Mouse (Mus musculus) heart, embryonic 10.5 days (tissue): ENCODE measurements around the gene Htr5a. TPM values are rescaled to one million over a fixed set of nuclear protein-coding genes. Genes with fewer than 3 reads are reported as not detected.
A peak's percentile ranks its signal among the peaks of the same experiment; 100 is the strongest.

ENCODE experiments used
- DNase-seq: peaks from one replicate; pipeline ENCODE4 v3.0.0-alpha.2; 2017; ENCODE audit warnings: low spot score
- H3K27ac ChIP-seq: fragments of 300-500 bp; sonication (generic); 2 replicates; pipeline ENCODE4 v1.5.1; 2016; ENCODE audit warnings: mild to moderate bottlenecking
- H3K27me3 ChIP-seq: fragments of 300-500 bp; sonication (generic); 2 replicates; pipeline ENCODE4 v1.6.1; 2016; ENCODE audit warnings: mild to moderate bottlenecking; ENCODE audit not compliant: poor library complexity, insufficient read depth, severe bottlenecking
- H3K36me3 ChIP-seq: fragments of 300-500 bp; sonication (generic); 2 replicates; pipeline ENCODE4 v1.6.1; 2016; ENCODE audit warnings: mild to moderate bottlenecking, moderate library complexity
- H3K4me1 ChIP-seq: fragments of 300-500 bp; sonication (generic); 2 replicates; pipeline ENCODE4 v1.6.1; 2016; ENCODE audit warnings: mild to moderate bottlenecking
- H3K4me3 ChIP-seq: fragments of 300-500 bp; sonication (generic); 2 replicates; pipeline ENCODE4 v1.5.1; 2016; ENCODE audit warnings: mild to moderate bottlenecking, moderate library complexity
- H3K9me3 ChIP-seq: fragments of 300-500 bp; sonication (generic); 2 replicates; pipeline ENCODE4 v1.6.1; 2016; ENCODE audit warnings: mild to moderate bottlenecking, moderate library complexity
- WGBS: fragments of 180-500 bp; shearing (Covaris S2); methylation state at CpG from one replicate; pipeline ENCODE4 v1.1.7; 2016; 5-methylcytosine and 5-hydroxymethylcytosine counted together
- polyA plus RNA-seq: library from polyadenylated mRNA; unstranded; fragments of >200 nt; fragmentation: Nextera tagmentation; extraction: Ambion mirVana; gene quantifications from 2 replicates; pipeline ENCODE4 v1.2.1, GENCODE M21; 2016

Htr5a gene
- polyA plus RNA-seq, 1 experiment from 2014 or later = not detected

DNA sequence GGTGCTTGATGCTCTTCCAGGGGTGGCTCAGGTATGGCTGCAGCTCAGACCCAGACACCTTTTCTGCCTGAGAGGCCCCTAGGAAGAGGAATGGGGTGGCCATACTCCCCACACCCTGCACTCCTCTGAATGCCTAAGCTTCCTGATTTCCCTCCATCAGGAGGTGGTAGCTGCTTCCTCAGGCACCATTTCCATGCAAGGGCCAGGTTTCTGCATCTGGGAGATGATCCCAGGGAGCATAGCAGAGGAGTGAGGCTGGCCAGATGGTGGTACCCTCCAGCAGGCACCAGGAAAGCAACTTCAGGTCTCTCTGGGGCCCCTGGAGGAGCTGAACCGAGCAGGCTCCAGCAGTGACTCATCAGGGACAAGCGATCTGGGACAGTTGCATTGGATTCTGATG lies 13.8 kb downstream of the Htr5a start:
- Histone ChIP-seq H3K9me3 (no peaks in the 10 kb centered on the region), H3K36me3 (no peaks in the 10 kb centered on the region), H3K27ac (no peak overlapping the region), H3K4me3 (no peak overlapping the region), H3K27me3 (no peaks in the 10 kb centered on the region), H3K4me1 (no peaks in the 10 kb centered on the region)
- WGBS = 70% methylated on average over 2 of the region's 2 CpGs
- DNase-seq = peak; percentile 56

DNA sequence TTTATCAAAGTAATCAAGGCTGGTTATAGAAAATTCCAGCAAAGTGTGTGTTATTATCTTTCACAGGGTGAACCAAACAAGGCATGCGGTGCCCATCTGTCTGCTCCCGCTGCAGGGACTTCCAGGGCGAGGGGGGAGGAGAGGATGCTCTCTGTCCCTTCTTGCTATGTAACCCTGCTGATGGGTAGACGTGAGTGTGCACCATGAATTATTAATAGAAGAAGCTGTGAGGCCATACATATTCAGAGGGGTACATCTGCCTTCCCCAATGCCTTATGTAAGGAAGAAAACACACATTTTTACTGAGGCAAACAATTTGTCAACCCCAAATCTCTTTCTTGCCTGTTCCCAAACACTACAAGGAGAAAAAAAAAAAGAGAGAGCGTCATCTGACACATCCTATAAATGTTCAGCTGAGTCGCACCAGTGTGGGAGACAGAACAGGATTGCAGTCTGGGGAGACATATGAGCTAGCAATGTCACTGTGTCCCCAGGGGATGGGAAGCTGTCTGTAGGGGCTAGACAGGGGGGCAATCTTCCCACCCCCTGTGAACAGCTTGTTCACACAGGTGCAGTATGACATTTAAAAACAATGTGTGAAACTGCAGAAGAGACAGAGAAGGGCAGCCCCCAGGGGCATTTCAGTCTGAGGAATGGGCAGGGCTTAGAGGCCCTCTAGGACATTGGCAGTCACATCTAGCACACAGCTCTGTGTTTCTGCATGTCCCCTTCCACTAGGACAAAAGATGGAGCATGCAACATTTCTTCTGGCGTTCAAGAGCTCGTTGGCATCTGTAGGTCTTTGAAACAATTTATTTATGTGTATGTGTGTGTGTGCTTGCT lies 31.5 kb downstream of the Htr5a start:
- no peaks in the 10 kb centered on the region for H3K36me3 ChIP-seq
- WGBS = 70% methylated on average over 8 of the region's 8 CpGs
- no peaks in the 10 kb centered on the region for H3K9me3 ChIP-seq
- peak; percentile 19 for DNase-seq
- H3K4me3 ChIP-seq = no peak overlapping the region
- H3K27ac ChIP-seq = no peak overlapping the region
- H3K27me3 ChIP-seq = no peaks in the 10 kb centered on the region
- H3K4me1 ChIP-seq = no peaks in the 10 kb centered on the region

DNA sequence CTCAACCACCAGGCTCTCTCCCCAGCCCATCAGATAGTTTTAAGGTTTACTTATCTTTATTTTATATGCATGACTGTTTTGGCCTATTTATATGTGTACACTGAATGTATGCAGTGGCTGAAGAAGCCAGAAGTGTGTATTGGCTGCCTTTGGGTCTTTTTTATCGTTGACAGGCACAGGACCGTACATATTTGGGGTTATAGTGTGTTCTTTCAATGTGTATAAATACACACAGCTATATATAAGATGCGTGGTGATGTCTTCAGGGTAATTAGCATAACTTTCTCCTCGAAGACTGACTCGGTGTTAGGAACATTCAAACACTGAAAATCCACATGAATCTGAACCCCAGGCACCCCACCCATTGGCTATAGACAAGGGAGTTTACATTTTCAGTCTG lies 32.3 kb downstream of the Htr5a start:
- H3K36me3 ChIP-seq = no peaks in the 10 kb centered on the region
- no peaks in the 10 kb centered on the region for H3K27me3 ChIP-seq
- 82% methylated on average over 5 of the region's 5 CpGs for WGBS
- H3K27ac ChIP-seq = no peak overlapping the region
- no peak overlapping the region for H3K4me3 ChIP-seq
- H3K4me1 ChIP-seq = no peaks in the 10 kb centered on the region
- no peak for DNase-seq
- H3K9me3 ChIP-seq = no peaks in the 10 kb centered on the region

- no peaks in the 10 kb centered on the region for H3K36me3 ChIP-seq
- H3K4me3 ChIP-seq = no peak overlapping the region
- no peaks in the 10 kb centered on the region for H3K9me3 ChIP-seq
- WGBS = 53% methylated on average over 4 of the region's 4 CpGs
- DNase-seq = peak; percentile 62
- no peaks in the 10 kb centered on the region for H3K27me3 ChIP-seq
- H3K4me1 ChIP-seq = no peaks in the 10 kb centered on the region
- no peak overlapping the region for H3K27ac ChIP-seq
Observed at GRCm38 (mm10) chr5:27875341-27876105, 33.6 kb downstream of the Htr5a start.

DNA sequence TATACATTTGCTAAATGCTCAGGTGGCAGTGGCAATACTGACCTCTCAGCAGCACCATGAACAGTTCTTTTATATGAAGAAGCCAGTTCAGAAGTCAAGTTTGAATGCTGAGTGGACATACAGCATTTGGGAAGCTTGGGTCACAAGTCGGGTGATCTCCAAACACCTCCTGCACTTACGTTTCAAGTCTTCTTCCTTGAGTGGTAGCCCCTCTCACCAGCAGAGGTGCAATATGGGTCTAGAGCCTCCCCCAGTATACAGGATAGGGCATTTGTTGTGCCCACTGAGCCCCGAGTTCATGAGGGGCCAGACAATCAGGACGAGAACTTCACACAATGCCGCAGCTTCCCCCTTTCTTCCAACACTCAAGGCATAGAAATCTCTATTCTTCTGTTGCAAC lies 36.4 kb downstream of the Htr5a start:
- DNase-seq = peak; percentile 61
- no peaks in the 10 kb centered on the region for H3K36me3 ChIP-seq
- H3K27ac ChIP-seq = no peak overlapping the region
- no peaks in the 10 kb centered on the region for H3K4me1 ChIP-seq
- H3K9me3 ChIP-seq = no peaks in the 10 kb centered on the region
- H3K27me3 ChIP-seq = no peaks in the 10 kb centered on the region
- WGBS = 81% methylated on average over 5 of the region's 5 CpGs
- H3K4me3 ChIP-seq = no peak overlapping the region

- WGBS = 83% methylated on average over 3 of the region's 3 CpGs
- H3K27ac ChIP-seq = no peak overlapping the region
- no peaks in the 10 kb centered on the region for H3K9me3 ChIP-seq
Observed at GRCm38 (mm10) chr5:27879726-27880125, 37.8 kb downstream of the Htr5a start.

DNA sequence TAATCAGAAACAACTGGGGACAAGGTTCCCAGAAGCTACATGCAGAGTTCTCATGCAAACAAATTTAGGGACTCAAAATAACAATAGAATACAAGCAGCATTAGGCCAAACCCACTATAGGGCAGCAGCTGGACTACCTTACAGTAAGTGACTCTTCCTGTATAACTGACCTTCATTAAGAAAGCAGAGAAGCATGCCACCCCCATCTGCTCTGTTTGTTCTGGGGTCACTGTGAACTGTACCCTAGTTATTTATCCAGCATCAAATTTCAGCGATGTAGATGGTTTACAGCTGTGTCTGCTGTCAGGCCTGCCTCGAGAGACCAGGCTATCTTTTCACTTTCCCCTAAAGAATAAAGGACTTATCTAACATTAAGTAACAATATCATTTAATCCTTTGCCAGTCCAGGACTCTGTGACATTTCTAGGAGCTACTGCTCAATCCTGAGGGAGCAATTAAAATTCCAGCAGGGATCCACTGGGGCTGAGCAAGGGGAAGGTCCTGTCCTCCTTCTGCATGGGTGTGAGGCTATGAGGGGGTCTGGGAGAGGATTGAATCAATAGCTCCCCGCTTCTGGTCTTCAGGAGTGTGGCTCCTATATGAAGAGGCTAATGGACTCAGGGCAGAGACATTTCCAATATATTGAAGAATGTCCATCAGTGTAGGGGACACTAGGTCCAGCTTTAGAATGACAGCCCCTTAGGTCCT lies 38.5 kb downstream of the Htr5a start:
- 62% methylated on average over 3 of the region's 3 CpGs for WGBS
- no peak overlapping the region for H3K4me3 ChIP-seq
- no peak overlapping the region for H3K27ac ChIP-seq
- DNase-seq = peak; percentile 27
- H3K27me3 ChIP-seq = no peaks in the 10 kb centered on the region
- H3K36me3 ChIP-seq = no peaks in the 10 kb centered on the region
- H3K4me1 ChIP-seq = no peaks in the 10 kb centered on the region
- H3K9me3 ChIP-seq = no peaks in the 10 kb centered on the region

More at GRCm38 (mm10) chr5:27879726-27880125, 37.8 kb downstream of the Htr5a start:
- Histone ChIP-seq H3K4me3 (no peak overlapping the region), H3K4me1 (no peaks in the 10 kb centered on the region), H3K36me3 (no peaks in the 10 kb centered on the region), H3K27me3 (no peaks in the 10 kb centered on the region)
- peak; percentile 55 for DNase-seq

DNA sequence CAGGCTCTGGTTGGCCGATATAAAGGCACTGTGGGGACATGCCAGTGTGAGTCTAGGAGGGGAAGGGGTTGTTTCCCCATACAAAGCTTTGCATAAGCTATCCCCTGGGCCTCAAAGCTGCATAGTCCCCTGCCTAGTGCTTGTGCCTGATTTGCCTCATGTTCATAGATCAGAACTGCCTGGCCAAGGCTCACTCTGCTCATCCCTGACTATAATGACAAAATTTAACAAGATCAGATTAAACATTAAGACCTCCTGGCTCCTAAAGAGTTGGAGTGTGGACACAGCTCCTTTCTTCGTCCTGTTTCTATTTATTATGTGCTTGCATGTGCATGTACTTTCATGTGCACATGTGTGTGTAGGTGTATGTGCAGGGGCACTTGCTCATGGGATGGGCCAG lies 39.3 kb downstream of the Htr5a start:
- DNase-seq = peak; percentile 28
- WGBS = 79% methylated on average over 2 of the region's 2 CpGs
- no peaks in the 10 kb centered on the region for H3K36me3 ChIP-seq
- H3K9me3 ChIP-seq = no peaks in the 10 kb centered on the region
- no peaks in the 10 kb centered on the region for H3K27me3 ChIP-seq
- H3K27ac ChIP-seq = no peak overlapping the region
- no peaks in the 10 kb centered on the region for H3K4me1 ChIP-seq
- no peak overlapping the region for H3K4me3 ChIP-seq

- Histone ChIP-seq H3K27me3 (no peaks in the 10 kb centered on the region), H3K27ac (no peak overlapping the region), H3K9me3 (peaks cover 11% of the 10 kb centered on the region), H3K4me1 (no peaks in the 10 kb centered on the region), H3K4me3 (no peak overlapping the region), H3K36me3 (no peaks in the 10 kb centered on the region)
- no peak for DNase-seq
- 87% methylated on average over 3 of the region's 3 CpGs for WGBS
Observed at GRCm38 (mm10) chr5:27888080-27888479, 46.1 kb downstream of the Htr5a start.

DNA sequence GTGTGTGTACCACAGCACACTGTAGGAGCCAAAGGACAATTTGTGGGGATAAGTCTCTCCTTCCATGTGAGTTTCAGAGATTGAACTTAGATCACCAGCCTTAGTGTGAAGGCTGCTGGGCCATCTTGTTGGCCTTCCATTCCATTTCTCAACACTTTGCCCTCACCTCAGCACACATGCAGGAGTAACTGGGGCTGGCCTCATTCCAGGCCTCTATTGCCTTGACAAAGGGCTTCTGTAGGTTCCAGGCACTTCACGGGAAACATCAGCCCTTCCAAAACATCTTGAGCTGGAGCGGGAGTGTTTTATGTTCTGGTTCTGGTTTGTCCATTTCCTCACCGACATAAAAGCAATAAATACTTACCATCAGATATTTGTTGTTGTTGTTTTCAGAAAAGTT lies 54.0 kb downstream of the Htr5a start:
- DNase-seq = peak; percentile 20
- Histone ChIP-seq H3K36me3 (no peaks in the 10 kb centered on the region), H3K27ac (no peak overlapping the region), H3K27me3 (no peaks in the 10 kb centered on the region), H3K4me3 (no peak overlapping the region), H3K9me3 (peaks cover 3% of the 10 kb centered on the region; the same call in 1 of the 2 replicates), H3K4me1 (no peaks in the 10 kb centered on the region)
- 86% methylated on average over 3 of the region's 3 CpGs for WGBS

DNA sequence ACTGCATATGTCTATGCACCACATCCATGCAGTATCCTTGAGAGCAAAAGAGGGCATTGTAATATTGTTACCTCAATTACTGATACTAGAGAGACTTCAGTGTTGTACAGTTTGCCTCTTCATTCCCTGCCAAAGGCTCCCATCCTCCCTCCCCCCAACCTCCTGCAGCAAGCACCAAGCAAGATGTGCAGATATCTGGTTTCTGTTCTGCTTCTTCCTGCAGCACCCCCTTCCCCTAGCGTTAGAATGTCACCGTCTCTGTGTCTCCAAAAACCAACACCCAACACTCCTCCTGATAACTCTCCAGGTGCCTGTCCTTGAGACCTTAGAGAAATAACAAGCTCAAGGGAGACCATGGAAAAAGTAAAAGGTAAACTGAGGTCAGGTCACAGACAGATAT lies 57.8 kb downstream of the Htr5a start:
- no peaks in the 10 kb centered on the region for H3K36me3 ChIP-seq
- no peaks in the 10 kb centered on the region for H3K4me1 ChIP-seq
- H3K4me3 ChIP-seq = no peak overlapping the region
- no peaks in the 10 kb centered on the region for H3K27me3 ChIP-seq
- no peaks in the 10 kb centered on the region; the same call in 1 of the 2 replicates for H3K9me3 ChIP-seq
- 66% methylated on average over 2 of the region's 2 CpGs for WGBS
- no peak for DNase-seq
- H3K27ac ChIP-seq = no peak overlapping the region

DNA sequence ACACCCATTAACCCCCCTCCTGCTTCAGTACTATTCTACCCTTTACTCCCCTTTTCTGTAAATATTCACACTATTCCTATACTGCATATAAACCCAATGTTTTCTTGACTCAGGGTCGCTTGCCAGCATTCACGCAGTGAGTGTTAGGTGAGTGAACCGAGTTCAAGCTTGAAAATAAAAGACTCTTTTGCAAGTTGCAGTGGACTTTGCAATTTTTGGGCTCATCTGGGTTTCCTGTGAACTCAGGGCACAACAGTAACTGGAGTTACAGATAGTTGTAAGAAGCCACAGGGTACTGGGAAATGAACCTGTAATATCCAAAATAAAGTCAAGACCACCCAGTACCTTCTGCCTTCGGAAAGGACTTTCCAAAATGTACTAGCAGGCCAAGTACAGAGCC lies 58.2 kb downstream of the Htr5a start:
- no peaks in the 10 kb centered on the region; the same call in 1 of the 2 replicates for H3K9me3 ChIP-seq
- peak; percentile 53 for DNase-seq
- 86% methylated on average over 4 of the region's 4 CpGs for WGBS
- H3K27ac ChIP-seq = no peak overlapping the region
- H3K4me1 ChIP-seq = no peaks in the 10 kb centered on the region
- H3K4me3 ChIP-seq = no peak overlapping the region
- no peaks in the 10 kb centered on the region for H3K27me3 ChIP-seq
- no peaks in the 10 kb centered on the region for H3K36me3 ChIP-seq
